Mouse (Mus musculus): ENCODE measurements around the gene Hbq1a. TPM values are rescaled to one million over a fixed set of nuclear protein-coding genes. Genes with fewer than 3 reads are reported as not detected.
"Not testable (repeated sequence)": the region's sequence is repeated elsewhere in the genome, so short reads cannot be mapped to it uniquely, and the experiment has no call there.

Hbq1a gene
- polyA plus RNA-seq, 1 experiment, result not detected

DNA sequence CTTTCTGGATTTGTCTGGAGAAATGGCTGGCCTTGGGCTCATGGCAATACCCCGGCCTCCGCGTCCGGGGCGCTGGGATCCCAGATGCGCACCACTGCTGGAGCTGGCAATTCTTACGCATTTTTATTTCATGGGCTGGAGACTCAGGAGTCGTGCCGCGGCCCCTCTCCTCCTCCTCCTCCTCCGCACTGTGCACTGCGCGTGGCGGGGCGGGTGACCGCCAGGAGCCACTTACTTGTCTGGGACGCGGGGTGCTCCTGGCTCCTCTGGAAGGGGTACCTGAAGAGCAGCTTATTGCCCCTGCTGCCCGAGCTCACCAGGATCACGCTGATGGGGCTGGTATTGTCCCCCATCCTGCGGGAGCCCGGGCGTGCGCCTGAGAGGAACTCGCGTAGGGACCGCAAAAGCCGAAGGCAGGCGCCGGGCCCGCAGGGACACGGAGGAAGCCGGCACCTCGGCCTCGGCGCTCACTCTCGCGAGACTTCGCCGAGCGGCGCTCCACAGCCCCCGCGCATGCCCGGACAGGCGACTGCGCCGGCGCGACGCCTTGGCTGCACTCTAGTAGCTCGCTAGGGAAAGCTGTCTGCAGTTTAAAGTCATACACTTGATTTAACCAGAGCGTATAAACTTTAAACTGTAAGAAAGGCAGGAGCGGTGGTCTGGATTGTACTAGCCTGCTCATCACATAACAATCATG, 32.5 kb upstream of the Hbq1a start, which contains the start of gene Nprl3:
Gene Nprl3 (minus strand): TSS at position 520 of the 697 bp plus-strand sequence.
- H3K4me3 ChIP-seq (ENCODE audit: insufficient read depth, low read length), result peak within 1 kb of the TSS; percentile 97
- TF ChIP-seq POLR2A (IDR thresholded peaks at IDR 0.05; ENCODE audit: low read depth, low read length) (peak; percentile 92), CTCF (IDR thresholded peaks at IDR 0.05; ENCODE audit: borderline replicate concordance, insufficient read depth, low read length) (no peak)
- peaks cover 21% of the 10 kb centered on the region for H3K4me1 ChIP-seq (ENCODE audit: control insufficient read depth, insufficient read depth, low read length)
- H3K27ac ChIP-seq (ENCODE audit: insufficient read depth, low read length), result peak within 1 kb of the TSS; percentile 95

DNA sequence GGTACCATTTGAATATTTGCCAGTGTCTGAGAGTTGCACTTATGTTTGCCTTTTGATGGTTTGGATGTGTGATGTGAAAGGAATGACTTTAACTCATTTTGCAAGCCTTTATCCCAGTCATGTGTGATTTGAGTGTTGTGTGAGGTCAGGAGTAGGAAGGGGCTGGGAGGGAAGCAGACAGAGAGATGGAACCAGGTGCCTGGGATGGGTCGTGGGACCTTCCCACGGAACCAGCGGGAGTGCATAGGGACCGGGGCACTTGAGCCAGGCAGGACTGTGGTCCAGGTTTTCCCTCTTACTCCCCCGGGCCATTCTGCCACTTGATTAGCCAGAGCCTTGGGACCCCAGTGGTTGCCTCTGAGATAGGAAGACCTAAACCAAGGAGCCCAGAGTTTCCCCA, 31.9 kb upstream of the Hbq1a start:
- no peak overlapping the region for H3K4me3 ChIP-seq (ENCODE audit: insufficient read depth, low read length)
- TF ChIP-seq CTCF (IDR thresholded peaks at IDR 0.05; ENCODE audit: borderline replicate concordance, insufficient read depth, low read length) (no peak), POLR2A (IDR thresholded peaks at IDR 0.05; ENCODE audit: low read depth, low read length) (no peak)
- H3K27ac ChIP-seq (ENCODE audit: insufficient read depth, low read length), result peak overlapping the region; percentile 95
- peaks cover 15% of the 10 kb centered on the region for H3K4me1 ChIP-seq (ENCODE audit: control insufficient read depth, insufficient read depth, low read length)

DNA sequence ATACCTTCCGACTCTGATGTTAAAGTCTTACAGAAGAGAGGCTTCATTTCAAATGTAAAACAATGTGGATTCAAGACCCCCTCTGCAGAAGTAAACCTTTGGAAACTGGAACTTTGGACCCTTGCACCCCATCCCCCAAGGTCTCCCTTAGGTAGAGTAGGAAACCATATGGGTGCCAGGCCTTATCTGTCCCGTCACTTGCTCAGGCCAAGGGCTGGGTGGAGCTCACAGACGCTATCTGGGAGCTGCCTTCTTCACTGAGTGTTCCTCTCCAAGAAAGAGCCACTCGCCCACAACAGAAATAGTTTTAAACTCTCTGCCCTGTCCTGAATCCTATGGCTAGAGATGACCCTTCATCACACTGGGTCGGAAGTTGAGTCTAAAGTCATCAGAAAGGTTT, 30.9 kb upstream of the Hbq1a start:
- no peak overlapping the region for H3K27ac ChIP-seq (ENCODE audit: insufficient read depth, low read length)
- TF ChIP-seq CTCF (IDR thresholded peaks at IDR 0.05; ENCODE audit: borderline replicate concordance, insufficient read depth, low read length) (no peak), POLR2A (IDR thresholded peaks at IDR 0.05; ENCODE audit: low read depth, low read length) (no peak)
- H3K4me1 ChIP-seq (ENCODE audit: control insufficient read depth, insufficient read depth, low read length), result peaks cover 8% of the 10 kb centered on the region
- H3K4me3 ChIP-seq (ENCODE audit: insufficient read depth, low read length), result no peak overlapping the region

DNA sequence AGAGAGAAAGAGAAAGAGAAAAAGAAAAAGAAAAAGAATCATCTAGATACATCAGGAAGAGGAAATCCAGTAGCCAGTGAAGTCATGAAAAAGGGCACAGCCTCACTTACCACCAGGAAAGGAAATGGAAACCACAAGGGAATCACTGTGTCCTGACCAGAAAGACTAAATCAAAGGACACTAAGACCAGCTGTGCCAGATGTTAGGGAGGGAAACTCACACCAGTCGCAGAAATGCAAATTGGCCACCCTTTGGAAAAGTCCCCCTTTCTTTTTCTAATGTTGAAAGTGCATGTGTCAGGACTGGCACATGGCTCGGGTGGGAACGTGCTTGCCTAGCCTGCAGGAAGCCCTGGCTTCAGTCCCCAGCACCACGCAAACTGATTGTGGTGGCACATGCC, 28.7 kb upstream of the Hbq1a start:
- Histone ChIP-seq H3K4me3 (ENCODE audit: insufficient read depth, low read length) (no peak overlapping the region), H3K27ac (ENCODE audit: insufficient read depth, low read length) (no peak overlapping the region), H3K4me1 (ENCODE audit: control insufficient read depth, insufficient read depth, low read length) (peaks cover 4% of the 10 kb centered on the region; the same call in 1 of the 2 replicates)
- no peak for TF ChIP-seq POLR2A (IDR thresholded peaks at IDR 0.05; ENCODE audit: low read depth, low read length)
- no peak for TF ChIP-seq CTCF (IDR thresholded peaks at IDR 0.05; ENCODE audit: borderline replicate concordance, insufficient read depth, low read length)

DNA sequence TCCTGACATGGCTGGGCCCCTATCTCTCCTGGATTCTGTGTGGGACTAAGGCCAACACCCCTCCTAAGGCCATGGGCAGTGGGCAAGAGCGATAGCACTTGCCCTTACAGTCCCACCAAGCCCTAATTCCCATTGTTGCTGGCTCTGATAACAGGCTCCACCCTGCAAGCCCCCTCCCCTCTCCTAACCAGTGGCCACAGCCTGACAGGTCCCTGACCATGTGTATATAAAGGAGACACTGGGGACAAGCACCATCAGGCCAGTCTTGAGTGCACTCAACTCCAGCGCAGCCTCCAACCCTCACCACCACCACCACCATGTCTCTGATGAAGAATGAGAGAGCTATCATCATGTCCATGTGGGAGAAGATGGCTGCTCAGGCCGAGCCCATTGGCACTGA, 23.5 kb upstream of the Hbq1a start, which contains the start of gene Hba-x:
Gene Hba-x (plus strand): TSS at position 54 of the 400 bp plus-strand sequence.
- H3K4me1 ChIP-seq (ENCODE audit: control insufficient read depth, insufficient read depth, low read length), result no peaks in the 10 kb centered on the region
- no peak for TF ChIP-seq POLR2A (IDR thresholded peaks at IDR 0.05; ENCODE audit: low read depth, low read length)
- no peak for TF ChIP-seq CTCF (IDR thresholded peaks at IDR 0.05; ENCODE audit: borderline replicate concordance, insufficient read depth, low read length)
- no peak within 1 kb of the TSS for H3K4me3 ChIP-seq (ENCODE audit: insufficient read depth, low read length)
- no peak within 1 kb of the TSS for H3K27ac ChIP-seq (ENCODE audit: insufficient read depth, low read length)

DNA sequence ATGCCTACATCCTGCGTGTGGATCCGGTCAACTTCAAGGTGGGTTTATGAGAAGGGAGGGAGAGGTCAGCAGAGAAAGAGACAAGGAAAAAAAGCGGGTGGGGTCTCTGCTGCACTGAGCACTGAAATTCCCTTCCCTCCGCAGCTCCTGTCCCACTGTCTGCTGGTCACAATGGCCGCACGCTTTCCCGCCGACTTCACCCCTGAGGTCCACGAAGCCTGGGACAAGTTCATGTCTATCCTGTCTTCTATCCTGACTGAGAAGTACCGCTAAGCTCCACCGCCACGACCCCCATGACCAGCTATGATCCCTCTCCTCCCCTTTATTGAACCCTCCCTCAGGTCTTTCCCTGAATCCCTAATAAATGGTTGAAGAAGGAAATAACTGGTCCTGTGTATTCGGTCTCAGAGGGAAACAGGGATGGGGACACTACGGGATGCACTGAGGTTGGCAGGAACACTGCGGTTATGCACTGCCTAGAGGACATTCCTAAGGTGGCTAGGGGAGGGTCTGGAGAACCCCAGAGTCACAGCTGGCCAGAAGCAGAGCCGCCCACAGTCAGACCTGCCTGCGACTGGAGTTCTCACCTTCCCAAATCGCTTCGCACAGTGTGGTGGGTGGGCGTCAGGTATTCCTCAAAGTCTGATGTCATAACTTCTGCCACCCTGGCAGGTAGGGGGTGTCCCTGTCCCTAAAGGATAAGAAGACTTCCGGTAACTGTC, 22.0 kb upstream of the Hbq1a start:
- H3K4me1 ChIP-seq (ENCODE audit: control insufficient read depth, insufficient read depth, low read length), result no peaks in the 10 kb centered on the region
- TF ChIP-seq POLR2A (IDR thresholded peaks at IDR 0.05; ENCODE audit: low read depth, low read length), result no peak
- TF ChIP-seq CTCF (IDR thresholded peaks at IDR 0.05; ENCODE audit: borderline replicate concordance, insufficient read depth, low read length), result no peak
- H3K27ac ChIP-seq (ENCODE audit: insufficient read depth, low read length), result no peak overlapping the region
- H3K4me3 ChIP-seq (ENCODE audit: insufficient read depth, low read length), result no peak overlapping the region

DNA sequence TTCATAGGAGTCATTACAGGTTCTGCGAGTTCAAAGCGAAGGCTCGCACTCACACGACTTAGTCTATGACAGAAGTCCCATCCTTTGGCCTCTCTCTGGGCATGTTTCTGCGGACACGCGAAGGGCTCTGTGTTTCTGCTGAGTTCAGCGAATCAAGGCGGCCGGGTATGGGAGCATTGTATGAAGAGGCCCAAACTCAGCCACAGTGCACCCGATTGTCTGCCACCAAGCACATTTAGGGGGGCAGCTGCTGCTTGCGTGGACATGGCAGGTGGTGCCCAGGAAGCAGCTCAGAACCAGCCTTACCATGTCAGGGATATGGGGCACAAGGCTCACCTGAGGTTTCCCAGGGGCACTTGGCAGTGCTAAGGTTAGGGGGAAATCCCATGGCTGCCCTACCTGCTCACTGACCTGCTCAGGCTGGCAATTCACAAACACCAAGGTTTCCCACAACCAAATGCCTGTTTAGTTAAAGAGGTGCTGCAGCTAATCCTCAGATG, 21.4 kb upstream of the Hbq1a start:
- no peak for TF ChIP-seq CTCF (IDR thresholded peaks at IDR 0.05; ENCODE audit: borderline replicate concordance, insufficient read depth, low read length)
- no peak for TF ChIP-seq POLR2A (IDR thresholded peaks at IDR 0.05; ENCODE audit: low read depth, low read length)
- Histone ChIP-seq H3K27ac (ENCODE audit: insufficient read depth, low read length) (no peak overlapping the region), H3K4me3 (ENCODE audit: insufficient read depth, low read length) (no peak overlapping the region), H3K4me1 (ENCODE audit: control insufficient read depth, insufficient read depth, low read length) (no peaks in the 10 kb centered on the region)

DNA sequence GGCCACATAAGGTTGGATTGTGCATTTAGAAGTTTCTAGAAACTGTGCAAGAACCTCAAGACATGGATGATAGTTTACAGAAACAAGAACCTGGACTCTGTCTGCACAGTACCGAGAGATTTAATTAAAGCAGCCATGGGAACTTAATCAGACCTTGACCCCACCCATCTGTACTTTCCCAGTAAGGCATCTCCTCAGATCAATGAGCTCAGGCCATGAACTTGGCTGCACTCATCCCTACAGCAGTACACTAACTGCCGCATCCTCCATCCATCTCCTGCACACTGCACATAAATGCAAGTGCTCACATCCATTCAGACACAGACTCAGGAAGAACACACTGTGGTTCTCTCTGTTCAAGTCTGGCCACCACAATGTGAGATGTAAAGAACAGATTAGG, 19.2 kb upstream of the Hbq1a start:
- Histone ChIP-seq H3K27ac (ENCODE audit: insufficient read depth, low read length) (no peak overlapping the region), H3K4me1 (ENCODE audit: control insufficient read depth, insufficient read depth, low read length) (no peaks in the 10 kb centered on the region), H3K4me3 (ENCODE audit: insufficient read depth, low read length) (no peak overlapping the region)
- TF ChIP-seq POLR2A (IDR thresholded peaks at IDR 0.05; ENCODE audit: low read depth, low read length), result no peak
- no peak for TF ChIP-seq CTCF (IDR thresholded peaks at IDR 0.05; ENCODE audit: borderline replicate concordance, insufficient read depth, low read length)

DNA sequence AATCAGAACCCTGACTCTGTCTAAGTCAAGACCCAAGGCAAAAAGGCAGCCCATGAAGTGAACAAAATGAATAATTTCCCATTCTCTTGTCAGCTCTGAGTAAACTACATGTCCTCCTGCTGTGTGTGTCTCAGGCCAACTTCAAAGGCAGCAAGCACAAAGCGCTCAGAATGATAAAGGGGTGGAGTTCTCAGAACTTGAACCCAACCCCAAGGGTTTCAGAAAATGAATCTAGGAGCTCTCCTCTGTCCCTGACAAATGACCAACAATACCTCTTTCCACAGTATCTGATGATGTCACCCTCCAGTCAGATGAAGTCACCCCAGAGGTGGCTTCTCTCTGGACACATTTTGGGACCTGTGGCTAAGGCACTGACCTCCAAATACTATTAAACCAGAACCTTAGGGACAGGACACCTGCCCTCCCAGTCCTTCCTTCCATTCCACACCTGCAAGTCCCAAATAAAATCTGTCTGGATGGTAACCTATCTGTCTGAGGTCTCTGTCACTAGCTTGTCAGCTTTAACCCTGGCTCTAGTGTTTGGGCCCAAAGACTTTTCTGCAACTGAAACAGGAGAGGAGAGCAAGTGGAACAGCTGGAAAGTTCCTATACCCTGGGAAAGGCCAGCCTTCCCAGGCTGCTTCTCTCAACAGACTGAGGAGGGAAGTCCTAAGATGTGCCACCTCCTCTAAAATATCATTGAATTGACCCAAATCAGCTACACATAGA, 18.3 kb upstream of the Hbq1a start:
- TF ChIP-seq POLR2A (IDR thresholded peaks at IDR 0.05; ENCODE audit: low read depth, low read length) (no peak), CTCF (IDR thresholded peaks at IDR 0.05; ENCODE audit: borderline replicate concordance, insufficient read depth, low read length) (no peak)
- Histone ChIP-seq H3K4me3 (ENCODE audit: insufficient read depth, low read length) (no peak overlapping the region), H3K27ac (ENCODE audit: insufficient read depth, low read length) (no peak overlapping the region), H3K4me1 (ENCODE audit: control insufficient read depth, insufficient read depth, low read length) (no peaks in the 10 kb centered on the region)

DNA sequence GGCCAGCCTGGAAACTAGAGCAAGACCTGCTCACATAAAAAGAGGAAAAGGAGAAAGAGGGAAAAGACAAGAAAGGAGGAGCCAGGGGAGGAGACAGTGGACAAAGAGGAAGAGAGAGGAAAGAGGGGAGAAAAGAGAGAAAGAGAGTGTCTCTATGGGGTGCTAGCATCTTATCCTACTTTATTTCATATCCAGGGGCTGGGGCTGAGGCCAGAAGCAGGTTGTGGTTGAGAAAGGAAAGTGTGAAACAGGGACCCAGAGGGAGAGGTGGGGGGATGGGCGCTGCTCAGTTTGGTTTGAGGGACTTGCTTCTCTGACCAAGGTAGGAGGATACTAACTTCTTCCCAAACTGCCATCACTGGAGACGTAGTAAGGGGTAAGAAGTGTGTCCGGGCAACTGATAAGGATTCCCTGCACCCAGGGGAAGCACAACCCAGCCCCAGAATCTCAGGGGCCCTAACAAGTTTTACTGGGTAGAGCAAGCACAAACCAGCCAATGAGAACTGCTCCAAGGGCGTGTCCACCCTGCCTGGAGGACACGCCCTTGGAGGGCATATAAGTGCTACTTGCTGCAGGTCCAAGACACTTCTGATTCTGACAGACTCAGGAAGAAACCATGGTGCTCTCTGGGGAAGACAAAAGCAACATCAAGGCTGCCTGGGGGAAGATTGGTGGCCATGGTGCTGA, 16.6 kb upstream of the Hbq1a start, which contains the start of gene Hba-a1:
Gene Hba-a1 (plus strand): TSS at position 421 of the 687 bp plus-strand sequence.
- H3K27ac ChIP-seq (ENCODE audit: insufficient read depth, low read length); H3K4me3 ChIP-seq (ENCODE audit: insufficient read depth, low read length); H3K4me1 ChIP-seq (ENCODE audit: control insufficient read depth, insufficient read depth, low read length): not testable (repeated sequence)

DNA sequence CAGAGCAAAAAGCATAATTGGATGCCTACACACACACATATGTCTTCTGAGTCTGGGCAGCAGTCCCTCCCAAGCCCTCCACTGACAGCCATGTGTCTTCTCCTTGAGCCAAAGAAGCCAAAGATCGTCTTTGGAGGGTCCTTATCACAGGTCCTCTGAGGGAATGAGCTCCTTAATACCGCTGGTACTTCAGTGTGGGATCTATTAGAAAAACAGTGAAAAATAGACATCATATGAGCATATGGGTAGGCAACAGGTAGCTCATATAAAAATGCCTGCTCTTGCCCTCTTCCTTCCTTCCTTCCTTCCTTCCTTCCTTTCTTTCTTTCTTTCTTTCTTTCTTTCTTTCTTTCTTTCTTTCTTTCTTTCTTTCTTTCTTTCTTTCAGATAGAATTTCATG, 15.3 kb upstream of the Hbq1a start:
- not testable (repeated sequence) for H3K27ac ChIP-seq (ENCODE audit: insufficient read depth, low read length); H3K4me3 ChIP-seq (ENCODE audit: insufficient read depth, low read length); H3K4me1 ChIP-seq (ENCODE audit: control insufficient read depth, insufficient read depth, low read length)
